In the genomic region with DNA sequence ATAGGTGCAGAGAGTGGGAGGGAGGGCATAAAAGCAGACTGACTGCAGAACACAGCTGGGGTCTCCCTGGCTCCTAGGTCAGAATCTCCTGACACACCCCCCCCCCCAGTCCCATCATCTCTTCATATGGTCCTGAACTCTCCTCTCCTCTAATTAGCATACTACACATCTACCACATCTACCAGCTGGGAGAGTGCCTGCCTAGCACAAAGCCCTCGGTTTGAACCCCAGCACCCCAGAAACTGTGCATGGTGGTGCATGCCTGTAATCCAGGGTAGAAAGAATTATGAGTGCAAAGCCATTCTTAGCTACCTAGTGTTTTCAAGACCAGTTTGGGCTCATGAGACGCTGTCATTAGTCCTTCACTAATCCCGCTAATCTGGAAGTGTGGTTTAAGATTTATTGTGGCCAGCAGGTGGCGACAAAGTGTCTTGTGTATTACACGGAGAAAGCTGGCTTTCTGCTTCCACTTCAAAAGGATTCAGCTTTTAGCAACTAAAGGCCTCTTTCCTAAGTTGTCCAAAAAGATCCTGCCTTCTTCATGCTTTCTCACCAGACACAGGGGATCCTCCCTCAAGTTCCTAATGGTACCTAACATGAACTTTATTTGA, we compare ENCODE assay signal across 9 mouse cellular contexts. TPM values are rescaled to one million over a fixed set of nuclear protein-coding genes. Genes with fewer than 3 reads are reported as not detected.
DNase-seq lines count a peak whose midpoint lies in the region; ATAC-seq and TF ChIP-seq lines count a peak whose summit lies in the region.
"Had no signal": no experiment of that assay in that cellular context is flagged by ENCODE, and none has a peak within 500 bp of the region (broad histone marks: within the 10 kb centered on the region; RNA-seq: fewer than 3 reads in every experiment).

No protein-coding gene starts in this region.

- H3K9me3 ChIP-seq in liver, postnatal 0 days (ENCODE audit: low read length) = no peaks in the 10 kb centered on the region

- intact Hi-C loops in gastrocnemius, adult 2 months (cut with DNase I) = no loop called here

- no peaks in the 10 kb centered on the region for H3K4me1 ChIP-seq in liver, postnatal 0 days (ENCODE audit: insufficient read depth)

- H3K9ac ChIP-seq in liver, postnatal 0 days (replicated peaks) = no peak overlapping the region

- TF ChIP-seq CTCF in gastrocnemius, adult 2 months (IDR thresholded peaks at IDR 0.05) = peak; percentile 72
- peak; percentile 78 for TF ChIP-seq CTCF in liver, postnatal 0 days (IDR thresholded peaks at IDR 0.05; ENCODE audit: low read depth)

- H3K27me3 ChIP-seq in liver, postnatal 0 days (ENCODE audit: insufficient read depth, low read length) = peaks cover 18% of the 10 kb centered on the region

- ATAC-seq in liver, postnatal 0 days = no peak

- no peak for TF ChIP-seq EP300 in liver, postnatal 0 days (IDR thresholded peaks at IDR 0.05; ENCODE audit: low read depth)

- peak; percentile 73 for DNase-seq in urinary bladder, postnatal 25 days (ENCODE audit: low spot score)
- no peak for DNase-seq in urinary bladder, postnatal 10 days (ENCODE audit: low spot score)
- DNase-seq in cerebellum, adult 9-11 months = peak; percentile 31
- DNase-seq in gastrocnemius, adult 2 months = peak; percentile 68
- DNase-seq in kidney, postnatal 14 days = peak; percentile 71
- DNase-seq in liver, postnatal 0 days = peak; percentile 77
- DNase-seq in ovary, postnatal 36 days (ENCODE audit: low spot score) = peak; percentile 27
- peak; percentile 80 for DNase-seq in thymus, postnatal 14 days

- H3K36me3 ChIP-seq in liver, postnatal 0 days (replicated peaks; ENCODE audit: insufficient read depth, low read length) = no peaks in the 10 kb centered on the region

- H3K4me2 ChIP-seq in liver, postnatal 0 days (ENCODE audit: low read depth, low read length) = no peak overlapping the region

- H3K27ac ChIP-seq in gastrocnemius, adult 2 months = no peak overlapping the region
- H3K27ac ChIP-seq in liver, postnatal 0 days (ENCODE audit: low read depth) = no peak overlapping the region

- no peak overlapping the region for H3K4me3 ChIP-seq in gastrocnemius, adult 2 months
- no peak overlapping the region for H3K4me3 ChIP-seq in liver, postnatal 0 days (ENCODE audit: low read depth, low read length)
- H3K4me3 ChIP-seq: myocyte had no signal

- 6% methylated on average over 5 of the region's 5 CpGs for WGBS in liver, postnatal 0 days (ENCODE audit: insufficient replicate concordance)

RNA-seq across cellular contexts. Expression of a gene that starts 2.1 kb away (rescaled TPM):
- total RNA-seq in gastrocnemius, adult 2 months (2021) = not detected
- polyA plus RNA-seq in liver, postnatal 0 days (2015; fragmentation: Nextera tagmentation; extraction: Ambion mirVana) = not detected in 2 replicates

RNA-seq across cellular contexts. Expression of a gene that starts 13.2 kb away (rescaled TPM):
- not detected for total RNA-seq in gastrocnemius, adult 2 months (2021)
- 0.06 TPM in 1 of 2 replicates, not detected in the other for polyA plus RNA-seq in liver, postnatal 0 days (2015; fragmentation: Nextera tagmentation; extraction: Ambion mirVana)
- polyA plus RNA-seq: myocyte had no signal

RNA-seq across cellular contexts. Expression of a gene that starts 19.3 kb away (rescaled TPM):
- 1 to 10 TPM; 2.4 to 2.5 TPM for total RNA-seq in gastrocnemius, adult 2 months (2021)
- polyA plus RNA-seq in liver, postnatal 0 days (2015; fragmentation: Nextera tagmentation; extraction: Ambion mirVana) = 1.8 and 2.2 TPM in 2 replicates

RNA-seq across cellular contexts. Expression of a gene that starts 34.3 kb away (rescaled TPM):
- under 1 TPM; 0.25 to 0.64 TPM for total RNA-seq in gastrocnemius, adult 2 months (2021)
- 41.0 and 41.9 TPM in 2 replicates for polyA plus RNA-seq in liver, postnatal 0 days (2015; fragmentation: Nextera tagmentation; extraction: Ambion mirVana)

RNA-seq across cellular contexts. Expression of a gene that starts 34.8 kb away (rescaled TPM):
- 1 to 10 TPM; 2.6 to 4.1 TPM for total RNA-seq in gastrocnemius, adult 2 months (2021)
- 1.6 and 1.8 TPM in 2 replicates for polyA plus RNA-seq in liver, postnatal 0 days (2015; fragmentation: Nextera tagmentation; extraction: Ambion mirVana)
